Mouse (Mus musculus) intestine, embryonic 16.5 days (tissue): ENCODE data around the gene Tectb. TPM values are rescaled to one million over a fixed set of nuclear protein-coding genes. Genes with fewer than 3 reads are reported as not detected.
"Not testable (repeated sequence)": the region's sequence is repeated elsewhere in the genome, so short reads cannot be mapped to it uniquely, and the experiment has no call there.

ENCODE experiments used
- ATAC-seq: fragments of 200-750 bp; cut with Nextera tagmentation; 2 replicates; pipeline ENCODE4 v1.8.0; 2017; ENCODE audit warnings: moderate TSS enrichment, moderate library complexity
- H3K27ac ChIP-seq: fragments of 300-500 bp; sonication (generic); 2 replicates; pipeline ENCODE4 v1.5.1; 2014; ENCODE audit warnings: mild to moderate bottlenecking, low read length
- H3K27me3 ChIP-seq: fragments of 300-500 bp; sonication (generic); replicated peaks from 2 replicates; pipeline ENCODE4 v1.6.1; 2014; ENCODE audit warnings: low read length, control low read depth, mixed read lengths; ENCODE audit not compliant: control insufficient read depth, insufficient read depth
- H3K36me3 ChIP-seq: fragments of 300-500 bp; sonication (generic); 2 replicates; pipeline ENCODE4 v1.6.1; 2014; ENCODE audit warnings: low read length, control low read depth; ENCODE audit not compliant: control insufficient read depth, insufficient read depth
- H3K4me1 ChIP-seq: fragments of 300-500 bp; sonication (generic); 2 replicates; pipeline ENCODE4 v1.6.1; 2014; ENCODE audit warnings: low read length, control low read depth, mixed read lengths; ENCODE audit not compliant: control insufficient read depth, insufficient read depth
- H3K4me2 ChIP-seq: fragments of 300-500 bp; sonication (generic); 2 replicates; pipeline ENCODE4 v1.6.1; 2014; ENCODE audit warnings: low read depth, low read length, control low read depth
- H3K4me3 ChIP-seq: fragments of 300-500 bp; sonication (generic); 2 replicates; pipeline ENCODE4 v1.5.1; 2014; ENCODE audit warnings: mild to moderate bottlenecking, low read length
- H3K9ac ChIP-seq: fragments of 300-500 bp; sonication (generic); 2 replicates; pipeline ENCODE4 v1.6.1; 2014; ENCODE audit warnings: low read depth, low read length
- H3K9me3 ChIP-seq: fragments of 300-500 bp; sonication (generic); 2 replicates; pipeline ENCODE4 v1.6.1; 2016; ENCODE audit warnings: low read length, control low read depth; ENCODE audit not compliant: control insufficient read depth
- WGBS: fragments of 180-500 bp; shearing (Covaris S2); extraction: QIAGEN DNeasy Blood & Tissue Kit; methylation state at CpG from one replicate; pipeline ENCODE4 v1.1.7; 2014; 5-methylcytosine and 5-hydroxymethylcytosine counted together
- polyA plus RNA-seq: library from polyadenylated mRNA; unstranded; fragments of >200 nt; fragmentation: Nextera tagmentation; extraction: Ambion mirVana; gene quantifications from 2 replicates; pipeline ENCODE4 v1.2.1, GENCODE M21; 2015

Tectb gene
- polyA plus RNA-seq, 1 experiment from 2014 or later, result 0.18 TPM

- Histone ChIP-seq H3K27me3 (no peaks in the 10 kb centered on the region), H3K9me3 (no peaks in the 10 kb centered on the region), H3K36me3 (no peaks in the 10 kb centered on the region), H3K27ac (no peak overlapping the region), H3K9ac (no peak overlapping the region), H3K4me2 (no peak overlapping the region), H3K4me1 (peaks cover 9% of the 10 kb centered on the region), H3K4me3 (no peak overlapping the region)
- ATAC-seq, result no peak
- WGBS, result 48% methylated on average over 11 of the region's 11 CpGs
Observed at GRCm38 (mm10) chr19:55143391-55144300, 36.9 kb upstream of the Tectb start.

DNA sequence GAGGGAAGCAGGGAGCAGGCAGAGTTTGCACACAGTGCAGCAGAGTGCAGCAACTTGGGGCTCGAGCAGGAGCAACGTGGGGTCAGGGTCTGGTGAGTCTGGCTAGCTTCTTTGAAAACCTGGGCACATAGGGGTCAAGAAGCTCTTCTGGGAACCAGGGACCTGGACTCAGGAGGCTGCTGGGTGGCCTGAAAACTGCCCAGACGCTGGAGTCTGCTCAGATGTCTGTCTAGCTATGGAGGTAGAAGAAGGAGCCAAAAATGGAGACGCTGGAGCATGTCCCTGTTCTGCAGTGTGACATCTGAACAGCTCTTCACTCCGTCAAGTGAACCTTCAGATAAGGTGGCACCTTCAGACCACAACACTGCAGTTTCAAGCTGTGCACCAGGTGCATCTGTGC, 35.8 kb upstream of the Tectb start:
- H3K4me1 ChIP-seq, result peaks cover 8% of the 10 kb centered on the region; the same call in 1 of the 2 replicates
- no peaks in the 10 kb centered on the region for H3K9me3 ChIP-seq
- 67% methylated on average over 5 of the region's 5 CpGs for WGBS
- H3K4me2 ChIP-seq, result no peak overlapping the region
- H3K9ac ChIP-seq, result no peak overlapping the region
- H3K27me3 ChIP-seq, result no peaks in the 10 kb centered on the region
- no peak overlapping the region for H3K27ac ChIP-seq
- ATAC-seq, result no peak
- no peaks in the 10 kb centered on the region for H3K36me3 ChIP-seq
- no peak overlapping the region for H3K4me3 ChIP-seq

DNA sequence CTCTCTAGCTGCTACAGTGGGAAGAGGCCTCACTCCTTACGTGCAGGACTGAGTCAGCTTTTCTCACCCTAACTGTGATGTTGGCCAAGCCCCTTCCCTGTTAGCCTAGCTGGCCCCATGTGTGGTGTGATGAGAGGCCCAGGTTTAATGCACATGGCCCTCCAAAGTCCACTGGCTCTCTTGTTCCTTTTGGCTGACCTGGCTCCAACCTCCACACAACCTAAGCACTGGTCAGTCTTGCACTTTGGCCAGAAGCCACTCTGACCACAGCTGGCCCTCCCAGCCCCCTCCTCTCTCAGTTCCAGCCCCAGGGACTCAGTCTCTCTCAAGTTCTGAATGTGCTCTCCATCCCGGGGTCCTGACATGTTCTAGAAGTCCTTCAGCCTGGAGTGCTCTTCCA, 35.4 kb upstream of the Tectb start:
- Histone ChIP-seq H3K4me1 (peaks cover 8% of the 10 kb centered on the region; the same call in 1 of the 2 replicates), H3K27ac (no peak overlapping the region), H3K36me3 (no peaks in the 10 kb centered on the region), H3K9ac (no peak overlapping the region), H3K9me3 (no peaks in the 10 kb centered on the region), H3K4me3 (no peak overlapping the region), H3K27me3 (no peaks in the 10 kb centered on the region), H3K4me2 (no peak overlapping the region)
- no peak; the same call in 1 of the 2 replicates for ATAC-seq
- 71% methylated on average over 2 of the region's 2 CpGs for WGBS

DNA sequence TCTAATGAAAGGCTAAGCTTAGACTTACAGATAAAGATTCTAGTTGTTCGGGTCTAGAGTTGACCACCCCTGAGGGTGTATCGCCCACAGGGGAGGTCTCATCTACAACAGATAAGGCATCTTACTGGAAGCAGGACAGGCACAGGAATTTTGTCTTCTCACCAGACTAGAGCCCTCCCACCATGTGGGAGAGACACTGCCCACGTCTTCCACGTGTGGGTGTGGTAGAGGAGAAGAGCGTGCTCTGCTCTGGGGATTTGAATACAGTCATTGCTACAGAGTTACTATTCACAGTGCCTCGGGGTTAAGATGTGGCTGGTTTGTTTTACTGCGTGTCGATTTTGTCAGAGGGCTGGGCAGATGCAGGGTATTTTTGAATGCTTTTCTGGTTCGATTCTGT, 33.0 kb upstream of the Tectb start:
- Histone ChIP-seq H3K27me3 (no peaks in the 10 kb centered on the region), H3K4me3 (no peak overlapping the region), H3K36me3 (no peaks in the 10 kb centered on the region), H3K9me3 (no peaks in the 10 kb centered on the region), H3K4me2 (no peak overlapping the region), H3K27ac (no peak overlapping the region), H3K9ac (no peak overlapping the region), H3K4me1 (peaks cover 8% of the 10 kb centered on the region; the same call in 1 of the 2 replicates)
- no peak for ATAC-seq
- 60% methylated on average over 9 of the region's 9 CpGs for whole genome bisulfite sequencing

- no peak overlapping the region for H3K27ac ChIP-seq
- H3K4me2 ChIP-seq, result no peak overlapping the region
- peaks cover 8% of the 10 kb centered on the region; the same call in 1 of the 2 replicates for H3K4me1 ChIP-seq
- 64% methylated on average over 6 of the region's 6 CpGs for WGBS
- peak; percentile 45; the same call in 1 of the 2 replicates for ATAC-seq
- H3K9me3 ChIP-seq, result no peaks in the 10 kb centered on the region
- no peak overlapping the region for H3K4me3 ChIP-seq
- H3K27me3 ChIP-seq, result no peaks in the 10 kb centered on the region
- H3K9ac ChIP-seq, result no peak overlapping the region
- H3K36me3 ChIP-seq, result no peaks in the 10 kb centered on the region
Observed at GRCm38 (mm10) chr19:55148109-55148508, 32.4 kb upstream of the Tectb start.

DNA sequence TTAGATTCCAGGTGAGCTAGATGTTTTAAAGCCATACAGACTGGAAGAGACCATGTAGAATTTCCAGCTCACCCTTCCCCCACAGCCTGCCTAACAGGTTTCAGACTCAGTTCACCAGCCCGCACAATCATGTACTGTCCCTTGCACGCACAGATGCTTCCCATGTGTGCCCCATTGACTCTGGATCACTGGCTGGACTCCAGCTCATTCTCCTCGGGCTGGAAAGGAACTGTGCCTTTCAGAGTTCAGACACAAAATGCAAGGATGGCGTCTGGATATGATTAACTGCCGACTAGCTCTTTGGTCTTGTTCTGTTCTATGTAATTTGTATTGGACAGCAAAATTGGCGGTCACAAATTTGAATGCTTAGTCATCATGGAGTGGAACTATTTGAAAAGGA, 30.9 kb upstream of the Tectb start:
- no peak overlapping the region for H3K4me3 ChIP-seq
- WGBS, result 73% methylated on average over 6 of the region's 6 CpGs
- H3K9ac ChIP-seq, result no peak overlapping the region
- H3K27ac ChIP-seq, result no peak overlapping the region
- peaks cover 8% of the 10 kb centered on the region; the same call in 1 of the 2 replicates for H3K4me1 ChIP-seq
- H3K36me3 ChIP-seq, result no peaks in the 10 kb centered on the region
- ATAC-seq, result no peak
- H3K27me3 ChIP-seq, result no peaks in the 10 kb centered on the region
- no peak overlapping the region for H3K4me2 ChIP-seq
- no peaks in the 10 kb centered on the region for H3K9me3 ChIP-seq

DNA sequence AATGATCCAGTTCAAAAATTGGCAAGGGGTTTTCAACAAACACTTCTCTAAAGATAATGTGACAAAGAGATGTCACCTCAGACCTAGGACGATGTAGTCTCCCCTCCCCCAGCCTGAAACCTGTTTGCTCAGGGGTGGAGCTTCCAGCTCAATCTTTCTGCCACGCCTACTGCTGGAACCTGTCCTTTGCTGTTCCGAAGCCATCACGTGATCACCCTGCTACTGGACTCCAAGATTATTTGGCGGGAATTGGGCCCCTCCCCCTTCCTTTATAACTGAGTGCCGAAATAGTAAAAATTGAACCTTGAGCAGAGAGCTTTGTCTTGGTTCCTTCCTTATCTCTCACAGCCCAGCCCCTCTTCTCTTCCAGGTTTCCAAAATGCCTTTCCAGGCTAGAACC, 28.3 kb upstream of the Tectb start:
- WGBS, result 59% methylated on average over 5 of the region's 6 CpGs
- not testable (repeated sequence) for H3K4me2 ChIP-seq, ATAC-seq, H3K27ac ChIP-seq, H3K4me1 ChIP-seq, H3K9ac ChIP-seq, H3K4me3 ChIP-seq, H3K9me3 ChIP-seq, H3K27me3 ChIP-seq, H3K36me3 ChIP-seq

DNA sequence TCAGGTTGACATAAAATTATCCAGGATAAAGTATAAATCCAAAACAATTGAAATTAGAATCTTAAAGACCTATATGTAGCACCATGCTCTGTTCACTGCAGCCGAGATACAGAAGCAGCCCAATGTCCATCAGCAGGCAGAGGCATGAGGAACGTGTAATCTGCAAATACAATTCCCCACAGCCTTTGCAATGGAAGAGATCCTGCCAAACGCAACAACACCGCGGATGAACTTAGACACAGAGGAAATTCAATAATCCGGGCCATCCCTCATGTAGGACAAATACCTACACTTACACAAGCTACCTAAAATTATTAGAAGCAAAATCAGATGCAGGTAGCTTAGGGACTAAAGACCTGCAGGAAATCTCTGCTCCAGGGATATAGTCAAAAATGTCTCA, 27.6 kb upstream of the Tectb start:
- Histone ChIP-seq H3K4me2 (no peak overlapping the region), H3K4me3 (no peak overlapping the region), H3K27ac (no peak overlapping the region), H3K27me3 (no peaks in the 10 kb centered on the region), H3K36me3 (no peaks in the 10 kb centered on the region), H3K9me3 (no peaks in the 10 kb centered on the region), H3K9ac (no peak overlapping the region), H3K4me1 (peaks cover 8% of the 10 kb centered on the region; the same call in 1 of the 2 replicates)
- ATAC-seq, result no peak
- WGBS, result 87% methylated on average over 6 of the region's 6 CpGs

GRCm38 (mm10) chr19:55157029-55157428, 23.5 kb upstream of the Tectb start:
- no peak overlapping the region for H3K9ac ChIP-seq
- no peaks in the 10 kb centered on the region for H3K27me3 ChIP-seq
- no peak for ATAC-seq
- H3K27ac ChIP-seq, result no peak overlapping the region
- H3K4me3 ChIP-seq, result no peak overlapping the region
- H3K4me2 ChIP-seq, result no peak overlapping the region
- H3K4me1 ChIP-seq, result no peaks in the 10 kb centered on the region
- H3K36me3 ChIP-seq, result no peaks in the 10 kb centered on the region
- H3K9me3 ChIP-seq, result no peaks in the 10 kb centered on the region
- WGBS, result 88% methylated on average over 7 of the region's 7 CpGs
